Mouse (Mus musculus) spleen, adult 12 weeks (tissue): ENCODE data around the gene Agbl1.
"Not testable (repeated sequence)": the region's sequence is repeated elsewhere in the genome, so short reads cannot be mapped to it uniquely, and the experiment has no call there.

Experiments
- DNase-seq: peaks from one replicate; pipeline ENCODE4 v3.0.0; 2022; ENCODE audit warnings: low spot score

Agbl1 gene

GRCm38 (mm10) chr7:76594566-76595079 lies 364.9 kb downstream of the Agbl1 start:
- DNase-seq, result no peak

- no peak for DNase-seq
These were observed 368.1 kb downstream of the Agbl1 start for GRCm38 (mm10) chr7:76597812-76598211.

- no peak for DNase-seq
These were observed 370.5 kb downstream of the Agbl1 start for GRCm38 (mm10) chr7:76600050-76600690.

GRCm38 (mm10) chr7:76629528-76629927 lies 399.8 kb downstream of the Agbl1 start:
- no peak for DNase-seq

- no peak for DNase-seq
These were observed 421.3 kb downstream of the Agbl1 start for GRCm38 (mm10) chr7:76650984-76651383.

GRCm38 (mm10) chr7:76661072-76661471 lies 431.4 kb downstream of the Agbl1 start:
- DNase-seq, result no peak

GRCm38 (mm10) chr7:76674856-76675255 lies 445.2 kb downstream of the Agbl1 start:
- DNase-seq, result no peak

- DNase-seq, result no peak
These were observed 471.5 kb downstream of the Agbl1 start for GRCm38 (mm10) chr7:76701224-76701623.

GRCm38 (mm10) chr7:76732220-76732619 lies 502.5 kb downstream of the Agbl1 start:
- DNase-seq, result not testable (repeated sequence)

- DNase-seq, result no peak
These were observed 547.7 kb downstream of the Agbl1 start for GRCm38 (mm10) chr7:76777237-76777855.

GRCm38 (mm10) chr7:76780446-76780845 lies 550.8 kb downstream of the Agbl1 start:
- DNase-seq, result no peak

GRCm38 (mm10) chr7:76788561-76789306 lies 559.0 kb downstream of the Agbl1 start:
- DNase-seq, result no peak

- no peak for DNase-seq
These were observed 560.4 kb downstream of the Agbl1 start for GRCm38 (mm10) chr7:76790041-76790440.

GRCm38 (mm10) chr7:76791247-76791646 lies 561.6 kb downstream of the Agbl1 start:
- no peak for DNase-seq

- no peak for DNase-seq
These were observed 580.3 kb downstream of the Agbl1 start for GRCm38 (mm10) chr7:76810003-76810402.

- DNase-seq, result no peak
These were observed 590.9 kb downstream of the Agbl1 start for GRCm38 (mm10) chr7:76820571-76820970.

GRCm38 (mm10) chr7:76842146-76842545 lies 612.5 kb downstream of the Agbl1 start:
- DNase-seq, result no peak

GRCm38 (mm10) chr7:76889416-76890209 lies 659.9 kb downstream of the Agbl1 start:
- no peak for DNase-seq

GRCm38 (mm10) chr7:76904096-76904495 lies 674.4 kb downstream of the Agbl1 start:
- DNase-seq, result no peak

GRCm38 (mm10) chr7:76911672-76912071 lies 682.0 kb downstream of the Agbl1 start:
- no peak for DNase-seq

GRCm38 (mm10) chr7:76918871-76919270 lies 689.2 kb downstream of the Agbl1 start:
- DNase-seq, result no peak

GRCm38 (mm10) chr7:76921671-76922070 lies 692.0 kb downstream of the Agbl1 start:
- no peak for DNase-seq
